Mouse (Mus musculus) CH12.LX (cell line): ENCODE measurements around the gene Pwwp2b.

Experiments used
- CHD2 ChIP-seq: IDR thresholded peaks from 2 replicates; pipeline ENCODE4 v1.6.1; 2011; ENCODE audit warnings: low read length, improper control_type of control experiment
- CTCF ChIP-seq, 2 experiments: IDR thresholded peaks in 1 of 2; conservative IDR thresholded peaks in 1 of 2; 2 replicates each; pipeline ENCODE4 v1.5.1; 2011 to 2012; ENCODE audit warnings: low read depth in 2 of 2, low read length in 2 of 2, improper control_type of control experiment in 1 of 2, inconsistent platforms in 1 of 2, mild to moderate bottlenecking in 1 of 2, moderate library complexity in 1 of 2
- E2F4 ChIP-seq: IDR thresholded peaks from 2 replicates; pipeline ENCODE4 v1.6.1; 2011; ENCODE audit warnings: low read depth, low read length, improper control_type of control experiment; ENCODE audit not compliant: insufficient replicate concordance
- EP300 ChIP-seq: IDR thresholded peaks from 2 replicates; pipeline ENCODE4 v1.6.1; 2011; ENCODE audit warnings: low read length, improper control_type of control experiment
- MEF2A ChIP-seq: IDR thresholded peaks from 2 replicates; pipeline ENCODE4 v1.6.1; 2014; ENCODE audit warnings: low read depth, mild to moderate bottlenecking, inconsistent platforms, low read length, improper control_type of control experiment, borderline replicate concordance
- POLR2A ChIP-seq: IDR thresholded peaks from 2 replicates; pipeline ENCODE4 v1.6.1; 2011; ENCODE audit warnings: low read depth, mild to moderate bottlenecking, improper control_type of control experiment, low read length
- SMC3 ChIP-seq: IDR thresholded peaks from 2 replicates; pipeline ENCODE4 v1.6.1; 2011; ENCODE audit warnings: low read depth, low read length, improper control_type of control experiment
- ZKSCAN1 ChIP-seq: IDR thresholded peaks from 2 replicates; pipeline ENCODE4 v1.6.1; 2012; ENCODE audit warnings: low read depth, inconsistent platforms, low read length, improper control_type of control experiment, borderline replicate concordance

GRCm38 (mm10) chr7:139303280-139304011, 55.2 kb downstream of the Pwwp2b start:
- TF ChIP-seq CHD2 = no peak
- TF ChIP-seq SMC3 = peak; percentile 98
- TF ChIP-seq POLR2A = no peak
- peak; percentile 95 to 97 for TF ChIP-seq CTCF (conservative IDR thresholded peaks at IDR 0.05 in 1 of 2, IDR thresholded peaks at IDR 0.05 in 1 of 2; ENCODE audit: low read depth in 2 of 2, low read length in 2 of 2)
- no peak for TF ChIP-seq EP300
- TF ChIP-seq E2F4 = no peak
- no peak for TF ChIP-seq MEF2A
- TF ChIP-seq ZKSCAN1 = no peak
